In genomic region chr9:50856341-50857081, GRCm38 (mm10) we compare ENCODE assay signal across 8 mouse cellular contexts. TPM values are rescaled to one million over a fixed set of nuclear protein-coding genes. Genes with fewer than 3 reads are reported as not detected.
DNase-seq lines count a peak whose midpoint lies in the region; ATAC-seq and TF ChIP-seq lines count a peak whose summit lies in the region.

No protein-coding gene starts in this region.

- peaks cover 10% of the 10 kb centered on the region for H3K79me3 ChIP-seq in C2C12 (ENCODE audit: low read depth)

- peak overlapping the region; percentile 63 for H3K4me2 ChIP-seq in heart, embryonic 11.5 days
- H3K4me2 ChIP-seq in kidney, embryonic 16.5 days (replicated peaks; ENCODE audit: low read depth, low read length), result peak overlapping the region; percentile 75

- H3K27me3 ChIP-seq in C2C12 (ENCODE audit: control insufficient read depth, insufficient read depth, insufficient read length), result no peaks in the 10 kb centered on the region
- no peaks in the 10 kb centered on the region for H3K27me3 ChIP-seq in heart, embryonic 11.5 days (ENCODE audit: control insufficient read depth, insufficient read depth, low read length)
- H3K27me3 ChIP-seq in kidney, embryonic 16.5 days (ENCODE audit: insufficient read depth, low read length), result no peaks in the 10 kb centered on the region
- no peaks in the 10 kb centered on the region for H3K27me3 ChIP-seq in liver, adult 2 months (ENCODE audit: control insufficient read depth, insufficient read depth, low read length)

- H3K9ac ChIP-seq in heart, embryonic 11.5 days (ENCODE audit: low read depth, low read length), result peak overlapping the region; percentile 85
- H3K9ac ChIP-seq in kidney, embryonic 16.5 days (replicated peaks; ENCODE audit: low read length), result peak overlapping the region; percentile 90
- H3K9ac ChIP-seq in liver, adult 2 months (ENCODE audit: low read depth, low read length), result peak overlapping the region; percentile 77

- TF ChIP-seq POLR2A in brain, embryonic 14.5 days (IDR thresholded peaks at IDR 0.05; ENCODE audit: borderline replicate concordance, extremely low read depth, insufficient read depth, insufficient read length, poor library complexity, severe bottlenecking), result peak; percentile 79
- TF ChIP-seq POLR2A in liver, adult 2 months (IDR thresholded peaks at IDR 0.05; ENCODE audit: extremely low read depth, insufficient read depth, low read length), result peak; percentile 57; the same call in 1 of the 2 replicates

- peak overlapping the region; percentile 95 for H3ac ChIP-seq in C2C12 (ENCODE audit: control insufficient read depth, insufficient read length, low read depth)

- peak; percentile 63 for ATAC-seq in erythroblast, adult 5-6 weeks (replicated peaks; ENCODE audit: low FRiP score, poor library complexity, severe bottlenecking)
- peak; percentile 88 for ATAC-seq in heart, embryonic 11.5 days (replicated peaks; ENCODE audit: insufficient number of reproducible peaks, low FRiP score, low TSS enrichment)
- ATAC-seq in kidney, embryonic 16.5 days (ENCODE audit: low FRiP score, low TSS enrichment), result peak; percentile 93
- ATAC-seq in monocyte, adult 5-6 weeks (replicated peaks; ENCODE audit: insufficient number of reproducible peaks, low FRiP score, low TSS enrichment, poor library complexity, severe bottlenecking), result peak; percentile 73

- WGBS in heart, embryonic 11.5 days (ENCODE audit: insufficient replicate concordance), result 2% methylated on average over 43 of the region's 45 CpGs
- WGBS in kidney, embryonic 16.5 days, result 1% methylated on average over 42 of the region's 45 CpGs
- 7% methylated on average over 45 of the region's 45 CpGs for WGBS in liver, adult 2 months

- no peaks in the 10 kb centered on the region for H3K9me3 ChIP-seq in heart, embryonic 11.5 days (replicated peaks; ENCODE audit: control insufficient read depth, low read length)
- H3K9me3 ChIP-seq in kidney, embryonic 16.5 days (ENCODE audit: low read length), result no peaks in the 10 kb centered on the region

- H3K27ac ChIP-seq in heart, embryonic 11.5 days (ENCODE audit: low read depth, low read length), result peak overlapping the region; percentile 82
- H3K27ac ChIP-seq in kidney, embryonic 16.5 days (ENCODE audit: low read length), result peak overlapping the region; percentile 89
- no peak overlapping the region; the same call in 1 of the 2 replicates for H3K27ac ChIP-seq in liver, adult 2 months (replicated peaks; ENCODE audit: insufficient read depth, low read depth, low read length)

- DNase-seq in brain, embryonic 14.5 days (ENCODE audit: low read depth), result peak; percentile 94
- DNase-seq in liver, adult 2 months (ENCODE audit: extremely low read depth, low read depth, low spot score), result peak; percentile 59
- DNase-seq in spleen, postnatal 36 days (ENCODE audit: low spot score in 2 of 2), result peak; percentile 88 to 92

- peaks cover 17% of the 10 kb centered on the region for H3K4me1 ChIP-seq in heart, embryonic 11.5 days (ENCODE audit: control insufficient read depth, insufficient read depth, low read length)
- peaks cover 29% of the 10 kb centered on the region for H3K4me1 ChIP-seq in kidney, embryonic 16.5 days (ENCODE audit: insufficient read depth, low read length)
- no peaks in the 10 kb centered on the region for H3K4me1 ChIP-seq in liver, adult 2 months (ENCODE audit: control insufficient read depth, insufficient read depth, low read length)

- no peak for TF ChIP-seq CTCF in C2C12 (IDR thresholded peaks at IDR 0.05; ENCODE audit: control insufficient read depth, insufficient read depth, insufficient read length)
- no peak for TF ChIP-seq CTCF in brain, embryonic 14.5 days (IDR thresholded peaks at IDR 0.05; ENCODE audit: borderline replicate concordance, extremely low read depth, insufficient read depth, insufficient read length)
- TF ChIP-seq CTCF in liver, adult 2 months (IDR thresholded peaks at IDR 0.05; ENCODE audit: low read depth, low read length), result no peak

- H3K36me3 ChIP-seq in C2C12 (ENCODE audit: control insufficient read depth, insufficient read depth), result peaks cover 24% of the 10 kb centered on the region
- H3K36me3 ChIP-seq in heart, embryonic 11.5 days (ENCODE audit: control insufficient read depth, insufficient read depth, low read length), result peaks cover 8% of the 10 kb centered on the region
- peaks cover 27% of the 10 kb centered on the region for H3K36me3 ChIP-seq in kidney, embryonic 16.5 days (ENCODE audit: insufficient read depth, low read length)
- H3K36me3 ChIP-seq in liver, adult 2 months (ENCODE audit: control insufficient read depth, insufficient read depth, low read length), result peaks cover 3% of the 10 kb centered on the region

- peaks cover 27% of the 10 kb centered on the region for H3K79me2 ChIP-seq in C2C12 (ENCODE audit: control insufficient read depth, insufficient read depth)
- H3K79me2 ChIP-seq in liver, adult 2 months (ENCODE audit: control insufficient read depth, insufficient read depth, low read length), result peaks cover 5% of the 10 kb centered on the region; the same call in 1 of the 2 replicates

- peak overlapping the region; percentile 41 for H3K4me3 ChIP-seq in C2C12 (ENCODE audit: insufficient read depth, poor library complexity, severe bottlenecking)
- peak overlapping the region; percentile 93 for H3K4me3 ChIP-seq in heart, embryonic 11.5 days (ENCODE audit: low read depth, low read length)
- peak overlapping the region; percentile 86 for H3K4me3 ChIP-seq in kidney, embryonic 16.5 days (ENCODE audit: low read length)
- H3K4me3 ChIP-seq in liver, adult 2 months (ENCODE audit: insufficient read depth, low read depth, low read length), result peak overlapping the region; percentile 88

TF ChIP-seq in C2C12, 6 proteins besides CTCF, POLR2A, EP300 and RAD21:
- TF ChIP-seq MYOD1 (IDR thresholded peaks at IDR 0.05; ENCODE audit: control insufficient read depth, insufficient read length, low read depth), result no peak
- TF ChIP-seq MYOG (IDR thresholded peaks at IDR 0.05; ENCODE audit: control insufficient read depth, extremely low read depth, insufficient read length), result no peak
- TF ChIP-seq CEBPB (IDR thresholded peaks at IDR 0.05; ENCODE audit: low read depth), result no peak
- no peak for TF ChIP-seq USF1 (IDR thresholded peaks at IDR 0.05; ENCODE audit: low read depth)
- no peak for TF ChIP-seq MAX (IDR thresholded peaks at IDR 0.05)
- TF ChIP-seq FOSL1 (IDR thresholded peaks at IDR 0.05; ENCODE audit: insufficient read depth, low read length, poor library complexity, severe bottlenecking), result no peak
TF ChIP-seq in C2C12: peak in this region for 0.

RNA-seq across cellular contexts. Expression of gene Ppp2r1b, which starts 11.4 kb away (rescaled TPM):
- polyA plus RNA-seq in C2C12 (2012; fragmentation: generic; extraction: Trizol), result 26.7 TPM
- 32.2 and 38.5 TPM in 2 replicates for polyA plus RNA-seq in brain, embryonic 14.5 days (2012; rRNA removed)
- total RNA-seq in erythroblast, adult 5-6 weeks (2015; ENCODE audit: low replicate concordance), result 43.5 and 61.5 TPM in 2 replicates
- 71.8 and 77.1 TPM in 2 replicates for total RNA-seq in erythroblast, adult 5-6 weeks (2017; ENCODE audit: low replicate concordance)
- 63.1 and 66.9 TPM in 2 replicates for polyA plus RNA-seq in heart, embryonic 11.5 days (2014; fragmentation: Nextera tagmentation; extraction: Ambion mirVana)
- polyA plus RNA-seq in kidney, embryonic 16.5 days (2015; fragmentation: Nextera tagmentation; extraction: Ambion mirVana), result 74.6 and 77.0 TPM in 2 replicates
- 10.3 and 10.8 TPM in 2 replicates for total RNA-seq in liver, adult 2 months (2014; rRNA removed)
- polyA plus RNA-seq in liver, adult 2 months (2012; rRNA removed), result 5.2 and 6.5 TPM in 2 replicates
- 19.3 to 41.0 TPM (median 25.7 TPM) in 3 replicates for total RNA-seq in monocyte, adult 5-6 weeks (2017)

Comparison
In these comparisons a context has a peak if more than half of its experiments do, and no peak if none do; other contexts are left out.
1. H3K4me3 ChIP-seq: peak in every context shown above with its lines; median percentile 93 in heart, embryonic 11.5 days; 88 in liver, adult 2 months; 86 in kidney, embryonic 16.5 days; 41 in C2C12.